Mouse (Mus musculus): Measurements from ENCODE around the gene BC017158. TPM values are rescaled to one million over a fixed set of nuclear protein-coding genes. Genes with fewer than 3 reads are reported as not detected.

The BC017158 gene
- polyA plus RNA-seq, 1 experiment: 32.6 TPM

DNA sequence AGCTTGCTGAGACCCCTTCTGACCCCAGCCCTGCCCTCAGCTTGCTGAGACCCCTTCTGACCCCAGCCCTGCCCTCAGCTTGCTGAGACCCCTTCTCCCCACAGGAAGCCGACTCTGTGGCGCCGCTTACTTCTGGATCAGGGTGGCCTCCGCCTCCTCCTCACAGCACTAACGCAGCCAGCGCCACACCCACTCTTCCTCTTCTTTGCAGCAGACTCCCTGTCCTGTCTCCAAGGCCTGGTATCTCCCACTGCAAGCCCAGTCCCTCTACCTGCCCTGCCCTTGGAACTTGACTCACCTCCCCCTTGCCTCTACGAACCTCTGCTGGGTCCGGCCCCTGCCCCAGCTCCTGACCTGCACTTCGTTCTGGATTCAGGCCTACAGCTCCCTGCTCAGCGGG is 54.0 kb downstream of the BC017158 start:
- no peak for TF ChIP-seq CTCF (IDR thresholded peaks at IDR 0.05; ENCODE audit: extremely low read depth, insufficient read depth, insufficient read length, insufficient replicate concordance)
- no peak for TF ChIP-seq POLR2A (IDR thresholded peaks at IDR 0.05; ENCODE audit: low read depth, low read length)
- 96% methylated on average over 10 of the region's 10 CpGs for WGBS
- H3K36me3 ChIP-seq (ENCODE audit: control insufficient read depth, insufficient read depth, low read length): peaks cover 30% of the 10 kb centered on the region
- DNase-seq (ENCODE audit: low read depth in 1 of 2, low spot score in 2 of 2): no peak
- no peak overlapping the region for H3K4me3 ChIP-seq (ENCODE audit: extremely low read depth, insufficient read depth, insufficient read length)
- no peak overlapping the region for H3K27ac ChIP-seq (ENCODE audit: insufficient read depth, low read length)
- no peaks in the 10 kb centered on the region for H3K4me1 ChIP-seq (ENCODE audit: control insufficient read depth, insufficient read depth, insufficient read length)
- 0 out of 2 replicates have a peak, but pooled peaks cover 3% of the 10 kb centered on the region for H3K27me3 ChIP-seq (ENCODE audit: control insufficient read depth, insufficient read depth, low read length)

DNA sequence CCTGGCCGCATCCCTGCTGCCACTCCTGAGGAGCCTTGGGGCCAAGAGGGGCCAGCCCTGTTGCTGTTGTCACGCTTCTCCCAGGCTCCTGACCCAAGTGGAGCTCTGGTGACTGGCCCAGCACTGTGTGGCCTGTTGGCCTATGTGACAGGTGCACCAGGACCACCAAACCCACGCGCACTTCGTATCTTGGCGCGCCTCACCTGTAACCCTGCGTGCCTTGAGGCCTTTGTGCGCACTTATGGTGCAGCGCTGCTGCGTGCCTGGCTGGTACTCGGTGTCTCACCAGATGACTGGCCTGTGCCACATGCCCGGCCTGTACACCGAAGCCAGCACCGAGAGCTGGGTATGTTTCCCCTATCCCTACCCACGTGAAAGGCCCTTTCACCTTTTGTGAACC is 55.6 kb downstream of the BC017158 start:
- WGBS: 97% methylated on average over 16 of the region's 16 CpGs
- peaks cover 30% of the 10 kb centered on the region for H3K36me3 ChIP-seq (ENCODE audit: control insufficient read depth, insufficient read depth, low read length)
- no peak overlapping the region for H3K4me3 ChIP-seq (ENCODE audit: extremely low read depth, insufficient read depth, insufficient read length)
- H3K27me3 ChIP-seq (ENCODE audit: control insufficient read depth, insufficient read depth, low read length): 0 out of 2 replicates have a peak, but pooled peaks cover 3% of the 10 kb centered on the region
- no peaks in the 10 kb centered on the region; the same call in 1 of the 2 replicates for H3K4me1 ChIP-seq (ENCODE audit: control insufficient read depth, insufficient read depth, insufficient read length)
- no peak overlapping the region for H3K27ac ChIP-seq (ENCODE audit: insufficient read depth, low read length)
- no peak for TF ChIP-seq POLR2A (IDR thresholded peaks at IDR 0.05; ENCODE audit: low read depth, low read length)
- no peak for TF ChIP-seq CTCF (IDR thresholded peaks at IDR 0.05; ENCODE audit: extremely low read depth, insufficient read depth, insufficient read length, insufficient replicate concordance)
- no peak for DNase-seq (ENCODE audit: low read depth in 1 of 2, low spot score in 2 of 2)

DNA sequence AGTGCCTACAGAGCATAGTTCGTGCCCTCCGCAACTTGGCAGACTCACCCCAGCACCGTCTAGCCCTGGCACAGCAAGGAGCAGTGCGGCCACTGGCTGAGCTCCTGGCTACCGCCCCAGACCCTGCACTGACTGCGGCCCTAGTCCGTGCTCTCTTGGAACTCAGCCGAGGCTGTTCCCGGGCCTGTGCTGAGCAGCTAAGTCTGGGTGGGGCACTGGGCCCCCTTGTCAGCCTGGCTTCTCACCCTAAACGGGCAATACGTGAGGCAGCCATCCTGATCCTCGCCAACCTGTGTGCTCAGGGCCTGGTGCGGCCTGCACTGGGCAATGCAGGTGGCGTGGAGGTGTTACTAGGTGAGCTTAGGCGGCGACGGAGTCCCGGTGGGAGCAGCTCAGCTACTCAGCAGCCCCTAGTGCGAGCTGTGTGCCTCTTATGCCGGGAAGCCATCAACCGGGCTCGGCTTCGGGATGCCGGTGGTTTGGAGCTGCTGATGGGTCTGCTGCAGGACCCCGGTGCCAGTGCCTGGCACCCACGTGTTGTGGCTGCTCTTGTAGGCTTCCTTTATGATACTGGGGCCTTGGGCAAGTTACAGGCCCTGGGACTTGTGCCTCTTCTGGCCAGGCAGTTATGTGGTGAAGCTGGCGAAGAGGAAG is 57.7 kb downstream of the BC017158 start:
- Histone ChIP-seq H3K4me3 (ENCODE audit: extremely low read depth, insufficient read depth, insufficient read length) (no peak overlapping the region), H3K36me3 (ENCODE audit: control insufficient read depth, insufficient read depth, low read length) (peaks cover 30% of the 10 kb centered on the region), H3K27me3 (ENCODE audit: control insufficient read depth, insufficient read depth, low read length) (no peaks in the 10 kb centered on the region), H3K27ac (ENCODE audit: insufficient read depth, low read length) (no peak overlapping the region), H3K4me1 (ENCODE audit: control insufficient read depth, insufficient read depth, insufficient read length) (peaks cover 3% of the 10 kb centered on the region; the same call in 1 of the 2 replicates)
- no peak for TF ChIP-seq POLR2A (IDR thresholded peaks at IDR 0.05; ENCODE audit: low read depth, low read length)
- no peak for TF ChIP-seq CTCF (IDR thresholded peaks at IDR 0.05; ENCODE audit: extremely low read depth, insufficient read depth, insufficient read length, insufficient replicate concordance)
- DNase-seq (ENCODE audit: low read depth in 1 of 2, low spot score in 2 of 2): no peak
- WGBS: 93% methylated on average over 27 of the region's 27 CpGs

DNA sequence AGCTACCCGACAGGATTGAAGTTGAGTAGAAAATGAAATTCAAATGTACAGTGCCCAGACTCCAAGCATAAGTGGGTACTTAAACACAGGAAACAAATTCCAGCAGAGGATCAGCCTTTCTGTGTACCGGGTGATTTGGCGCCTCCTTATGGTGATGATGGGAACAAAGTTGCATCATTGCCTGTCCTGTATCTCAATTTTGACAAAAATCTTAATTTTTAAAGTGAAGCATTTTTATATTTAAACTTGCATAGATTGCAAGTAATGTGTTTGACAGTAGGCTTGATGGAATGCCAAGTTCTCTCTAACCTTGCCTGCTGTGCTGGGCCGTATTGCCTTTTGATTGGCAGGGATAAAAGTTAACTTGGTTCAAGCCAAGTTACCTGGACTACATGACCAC is 59.0 kb downstream of the BC017158 start:
- H3K4me1 ChIP-seq (ENCODE audit: control insufficient read depth, insufficient read depth, insufficient read length): peaks cover 3% of the 10 kb centered on the region; the same call in 1 of the 2 replicates
- no peak overlapping the region for H3K27ac ChIP-seq (ENCODE audit: insufficient read depth, low read length)
- 32% methylated on average over 4 of the region's 4 CpGs for WGBS
- no peak overlapping the region for H3K4me3 ChIP-seq (ENCODE audit: extremely low read depth, insufficient read depth, insufficient read length)
- H3K27me3 ChIP-seq (ENCODE audit: control insufficient read depth, insufficient read depth, low read length): no peaks in the 10 kb centered on the region
- TF ChIP-seq POLR2A (IDR thresholded peaks at IDR 0.05; ENCODE audit: low read depth, low read length): no peak
- DNase-seq (ENCODE audit: low read depth in 1 of 2, low spot score in 2 of 2): peak in 1 of 2 experiments; percentile 19
- H3K36me3 ChIP-seq (ENCODE audit: control insufficient read depth, insufficient read depth, low read length): peaks cover 24% of the 10 kb centered on the region

DNA sequence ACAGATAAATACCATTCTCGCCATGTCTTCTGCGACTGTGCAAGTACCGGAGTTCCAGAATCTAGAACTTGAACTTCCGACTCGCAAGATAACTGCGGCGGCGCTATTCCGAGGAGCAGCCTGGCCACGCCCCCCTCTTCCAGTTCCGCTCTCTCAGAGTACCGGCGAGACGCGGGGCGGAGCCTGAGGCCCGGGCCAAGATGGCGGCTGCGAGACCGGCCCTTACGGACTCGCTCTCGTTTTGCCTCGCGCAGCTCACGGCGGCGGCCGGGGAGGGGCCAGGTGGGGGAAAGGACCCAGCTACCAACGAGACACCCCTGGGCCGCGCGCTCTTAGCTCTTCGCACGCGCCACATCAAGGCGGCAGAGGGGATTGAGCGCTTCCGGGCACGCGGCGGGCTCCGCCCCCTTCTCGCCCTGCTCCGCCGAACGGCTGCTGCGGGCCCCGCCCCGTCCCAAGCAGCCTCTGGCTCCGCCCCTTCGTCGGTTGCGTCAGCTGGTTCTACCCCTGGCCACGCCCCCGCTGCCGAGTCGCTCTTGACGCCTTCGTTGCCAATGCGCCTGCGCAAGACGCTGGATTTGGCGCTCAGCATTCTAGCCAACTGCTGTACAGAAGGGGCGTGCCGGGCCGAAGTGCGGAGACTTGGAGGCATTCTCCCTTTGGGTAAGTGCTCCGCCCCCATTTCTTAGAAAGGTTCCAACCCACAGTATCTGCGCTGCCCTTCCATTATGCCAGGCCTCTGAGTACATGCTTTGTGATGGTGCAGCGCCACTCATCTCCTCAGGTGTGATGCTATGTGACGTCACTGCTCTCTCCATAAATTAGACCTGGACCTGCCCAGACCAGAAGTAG is 59.8 kb downstream of the BC017158 start, which contains the start of gene 9130023H24Rik:
Gene 9130023H24Rik, minus strand, starts transcription at position 105 of the 852 bp plus-strand sequence.
- H3K36me3 ChIP-seq (ENCODE audit: control insufficient read depth, insufficient read depth, low read length): peaks cover 20% of the 10 kb centered on the region
- DNase-seq (ENCODE audit: low read depth in 1 of 2, low spot score in 2 of 2): peak; percentile 98 to 100
- TF ChIP-seq CTCF (IDR thresholded peaks at IDR 0.05; ENCODE audit: extremely low read depth, insufficient read depth, insufficient read length, insufficient replicate concordance) (no peak), POLR2A (IDR thresholded peaks at IDR 0.05; ENCODE audit: low read depth, low read length) (peak; percentile 62)
- H3K4me3 ChIP-seq (ENCODE audit: extremely low read depth, insufficient read depth, insufficient read length): peak within 1 kb of the TSS; percentile 82
- under 1% methylated on average over 72 of the region's 72 CpGs for WGBS
- H3K27me3 ChIP-seq (ENCODE audit: control insufficient read depth, insufficient read depth, low read length): no peaks in the 10 kb centered on the region
- peak within 1 kb of the TSS; percentile 99 for H3K27ac ChIP-seq (ENCODE audit: insufficient read depth, low read length)
- peaks cover 3% of the 10 kb centered on the region; the same call in 1 of the 2 replicates for H3K4me1 ChIP-seq (ENCODE audit: control insufficient read depth, insufficient read depth, insufficient read length)

DNA sequence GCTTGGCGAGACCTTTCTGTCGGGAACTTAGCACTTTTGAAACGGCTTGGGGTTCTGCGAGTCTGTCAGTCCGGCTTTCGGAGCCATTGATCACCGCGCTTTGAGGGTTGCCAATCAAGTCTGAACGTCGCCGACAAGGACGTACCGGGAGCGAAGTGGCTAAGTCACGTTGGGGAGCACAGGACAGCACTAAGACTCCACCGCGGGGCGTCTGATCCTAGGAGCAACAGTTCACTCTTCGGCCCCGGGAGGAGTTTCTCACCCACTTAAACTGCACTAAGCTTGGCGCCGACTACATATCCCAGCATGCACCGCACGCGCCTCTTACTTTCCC is 60.4 kb downstream of the BC017158 start:
- peak overlapping the region; percentile 99 for H3K27ac ChIP-seq (ENCODE audit: insufficient read depth, low read length)
- peaks cover 3% of the 10 kb centered on the region; the same call in 1 of the 2 replicates for H3K4me1 ChIP-seq (ENCODE audit: control insufficient read depth, insufficient read depth, insufficient read length)
- peak overlapping the region; percentile 82 for H3K4me3 ChIP-seq (ENCODE audit: extremely low read depth, insufficient read depth, insufficient read length)
- peaks cover 15% of the 10 kb centered on the region for H3K36me3 ChIP-seq (ENCODE audit: control insufficient read depth, insufficient read depth, low read length)
- H3K27me3 ChIP-seq (ENCODE audit: control insufficient read depth, insufficient read depth, low read length): no peaks in the 10 kb centered on the region
- under 1% methylated on average over 25 of the region's 25 CpGs for WGBS
- DNase-seq (ENCODE audit: low read depth in 1 of 2, low spot score in 2 of 2): no peak
- no peak for TF ChIP-seq POLR2A (IDR thresholded peaks at IDR 0.05; ENCODE audit: low read depth, low read length)
